Mouse (Mus musculus) lung, embryonic 15.5 days (tissue): ENCODE measurements around the gene Gstm3. TPM values are rescaled to one million over a fixed set of nuclear protein-coding genes. Genes with fewer than 3 reads are reported as not detected.

Source experiments
- ATAC-seq: fragments of 200-750 bp; cut with Nextera tagmentation; 2 replicates; pipeline ENCODE4 v1.8.0; 2017; ENCODE audit warnings: moderate number of reproducible peaks, borderline replicate concordance; ENCODE audit not compliant: low FRiP score, low TSS enrichment; ENCODE audit errors: extremely low read depth
- H3K27ac ChIP-seq: fragments of 300-500 bp; sonication (generic); 2 replicates; pipeline ENCODE4 v1.5.1; 2015; ENCODE audit warnings: moderate library complexity, mild to moderate bottlenecking, inconsistent platforms
- H3K27me3 ChIP-seq: fragments of 300-500 bp; sonication (generic); 2 replicates; pipeline ENCODE4 v1.6.1; 2015; ENCODE audit warnings: inconsistent platforms
- H3K36me3 ChIP-seq: fragments of 300-500 bp; sonication (generic); 2 replicates; pipeline ENCODE4 v1.6.1; 2015; ENCODE audit warnings: inconsistent platforms
- H3K4me1 ChIP-seq: fragments of 300-500 bp; sonication (generic); 2 replicates; pipeline ENCODE4 v1.6.1; 2015; ENCODE audit warnings: inconsistent platforms
- H3K4me2 ChIP-seq: fragments of 300-500 bp; sonication (generic); 2 replicates; pipeline ENCODE4 v1.6.1; 2015; ENCODE audit warnings: inconsistent platforms, mild to moderate bottlenecking, moderate library complexity
- H3K4me3 ChIP-seq: fragments of 300-500 bp; sonication (generic); 2 replicates; pipeline ENCODE4 v1.5.1; 2015; ENCODE audit warnings: mild to moderate bottlenecking, inconsistent platforms
- H3K9ac ChIP-seq: fragments of 300-500 bp; sonication (generic); 2 replicates; pipeline ENCODE4 v1.6.1; 2015; ENCODE audit warnings: inconsistent platforms
- H3K9me3 ChIP-seq: fragments of 300-500 bp; sonication (generic); 2 replicates; pipeline ENCODE4 v1.6.1; 2016; ENCODE audit warnings: inconsistent platforms
- WGBS: fragments of 180-500 bp; shearing (Covaris S2); methylation state at CpG from one replicate; pipeline ENCODE4 v1.1.7; 2015; 5-methylcytosine and 5-hydroxymethylcytosine counted together
- polyA plus RNA-seq: library from polyadenylated mRNA; unstranded; fragments of >200 nt; fragmentation: Nextera tagmentation; extraction: Ambion mirVana; gene quantifications from 2 replicates; pipeline ENCODE4 v1.2.1, GENCODE M21; 2015

The Gstm3 gene
- polyA plus RNA-seq, 1 experiment from 2014 or later: 0.22 TPM

DNA sequence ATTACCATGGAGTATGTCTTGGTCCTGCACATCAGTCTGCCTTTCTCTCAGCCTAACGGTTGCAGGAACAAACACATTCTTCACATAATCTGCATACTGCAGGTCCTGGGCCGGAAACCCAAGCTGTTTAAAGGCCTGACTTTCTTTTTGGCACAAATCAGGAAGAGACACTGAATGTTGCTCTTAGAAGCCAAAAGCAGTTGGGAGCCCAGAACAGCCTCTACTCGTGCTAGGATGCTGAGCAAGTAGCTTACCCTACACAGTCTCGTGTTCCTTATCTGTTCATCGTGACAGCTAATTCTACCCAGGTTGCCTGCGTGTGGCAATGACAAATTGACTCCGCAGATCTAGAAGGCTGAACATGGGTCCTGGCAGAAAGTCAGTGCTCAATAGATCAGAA lies 28.6 kb downstream of the Gstm3 start:
- Histone ChIP-seq H3K36me3 (no peaks in the 10 kb centered on the region), H3K4me1 (peaks cover 3% of the 10 kb centered on the region; the same call in 1 of the 2 replicates), H3K9ac (no peak overlapping the region), H3K4me2 (no peak overlapping the region), H3K27me3 (no peaks in the 10 kb centered on the region), H3K9me3 (no peaks in the 10 kb centered on the region), H3K27ac (no peak overlapping the region), H3K4me3 (no peak overlapping the region)
- WGBS: 52% methylated on average over 7 of the region's 7 CpGs
- ATAC-seq: no peak

DNA sequence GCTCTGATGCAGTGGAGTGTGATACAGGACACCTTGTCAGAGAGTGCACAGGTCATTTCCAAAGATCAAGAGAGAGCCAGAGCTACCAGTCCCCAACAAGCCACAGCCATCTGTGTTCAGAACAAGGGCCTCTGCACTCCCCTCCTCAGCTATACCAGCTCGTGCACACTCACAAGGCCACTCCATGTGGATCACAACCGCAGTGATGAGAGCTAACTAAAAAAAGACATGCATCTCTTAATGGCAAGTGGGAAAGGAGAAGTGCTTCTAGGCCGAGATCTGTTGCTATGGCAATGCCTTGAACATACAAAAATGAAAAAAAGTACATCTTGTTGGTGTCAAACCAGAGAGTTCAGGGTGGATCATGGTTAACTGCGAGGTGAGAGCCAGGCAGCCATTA lies 29.3 kb downstream of the Gstm3 start:
- no peak overlapping the region for H3K4me3 ChIP-seq
- no peak overlapping the region for H3K9ac ChIP-seq
- H3K27ac ChIP-seq: no peak overlapping the region
- no peaks in the 10 kb centered on the region for H3K27me3 ChIP-seq
- WGBS: 57% methylated on average over 4 of the region's 4 CpGs
- ATAC-seq: no peak
- H3K36me3 ChIP-seq: no peaks in the 10 kb centered on the region
- no peaks in the 10 kb centered on the region for H3K9me3 ChIP-seq
- H3K4me1 ChIP-seq: peaks cover 3% of the 10 kb centered on the region; the same call in 1 of the 2 replicates
- H3K4me2 ChIP-seq: no peak overlapping the region

DNA sequence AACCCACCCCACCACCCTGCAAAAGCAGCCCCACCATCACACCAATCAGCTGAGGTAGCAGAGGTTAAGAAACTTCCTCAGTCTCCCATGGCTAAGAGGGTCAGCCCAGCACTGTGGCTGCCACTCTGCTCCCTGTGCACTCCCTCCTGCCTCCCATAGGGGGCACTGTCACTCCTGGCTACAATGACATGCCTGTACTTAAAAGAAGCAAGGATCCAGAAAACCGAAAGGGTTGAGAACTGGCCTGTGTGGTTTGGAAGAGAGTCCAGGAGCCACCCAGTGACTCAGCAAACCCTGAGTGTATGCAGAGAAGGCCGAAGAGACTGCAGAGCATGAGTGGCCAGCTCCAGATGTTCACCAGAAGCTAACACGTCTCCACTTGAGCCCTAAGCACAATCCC lies 29.7 kb downstream of the Gstm3 start:
- Histone ChIP-seq H3K27me3 (no peaks in the 10 kb centered on the region), H3K27ac (no peak overlapping the region), H3K9me3 (no peaks in the 10 kb centered on the region), H3K4me1 (peaks cover 3% of the 10 kb centered on the region; the same call in 1 of the 2 replicates), H3K4me2 (no peak overlapping the region), H3K36me3 (no peaks in the 10 kb centered on the region), H3K4me3 (no peak overlapping the region), H3K9ac (no peak overlapping the region)
- peak; percentile 53 for ATAC-seq
- WGBS: 37% methylated on average over 3 of the region's 3 CpGs

DNA sequence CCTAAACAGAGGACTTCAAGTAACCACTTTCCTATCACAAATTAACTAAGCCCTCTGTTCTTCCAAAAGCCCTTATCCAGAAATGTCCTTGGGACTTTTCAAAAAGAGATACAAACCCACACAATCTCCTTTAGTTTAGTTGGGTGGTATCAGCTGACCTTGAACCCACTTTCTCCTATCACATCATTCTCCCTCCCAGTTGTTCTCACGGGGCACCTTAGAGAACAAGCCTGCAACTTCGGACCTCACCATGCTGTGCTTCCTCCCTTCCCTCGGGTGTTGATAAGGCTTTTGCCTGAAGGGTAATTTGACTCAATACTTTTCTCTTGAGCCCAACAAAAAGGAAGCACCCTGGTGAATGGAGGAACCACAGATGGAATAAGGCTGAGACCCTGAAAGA lies 33.2 kb downstream of the Gstm3 start:
- H3K9ac ChIP-seq: no peak overlapping the region
- H3K36me3 ChIP-seq: no peaks in the 10 kb centered on the region
- H3K4me2 ChIP-seq: no peak overlapping the region
- no peak for ATAC-seq
- no peaks in the 10 kb centered on the region for H3K9me3 ChIP-seq
- peaks cover 13% of the 10 kb centered on the region; the same call in 1 of the 2 replicates for H3K4me1 ChIP-seq
- H3K4me3 ChIP-seq: no peak overlapping the region
- WGBS: 48% methylated on average over 3 of the region's 3 CpGs
- no peaks in the 10 kb centered on the region for H3K27me3 ChIP-seq
- H3K27ac ChIP-seq: no peak overlapping the region

DNA sequence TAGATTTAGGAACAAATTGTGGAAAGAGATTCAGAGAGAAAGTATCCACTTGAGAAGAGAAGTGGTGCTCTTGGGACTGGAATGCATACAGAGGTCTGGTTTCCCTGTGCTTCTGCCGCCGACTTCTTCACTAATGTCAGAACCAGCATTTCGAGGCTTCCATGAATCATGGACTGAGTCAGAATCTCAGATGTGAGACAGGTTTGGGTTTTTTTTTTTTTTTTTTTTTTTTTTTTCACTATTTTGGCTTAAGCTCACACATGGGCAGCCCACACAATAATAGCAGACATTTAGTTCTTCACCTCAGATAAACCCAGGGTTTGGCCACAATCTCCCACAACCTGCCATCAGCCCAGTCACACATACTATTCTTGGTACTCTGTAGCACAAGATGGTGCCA lies 33.8 kb downstream of the Gstm3 start:
- H3K4me1 ChIP-seq: peaks cover 14% of the 10 kb centered on the region; the same call in 1 of the 2 replicates
- no peak overlapping the region for H3K4me2 ChIP-seq
- H3K4me3 ChIP-seq: no peak overlapping the region
- H3K27ac ChIP-seq: no peak overlapping the region
- WGBS: 46% methylated on average over 3 of the region's 3 CpGs
- no peaks in the 10 kb centered on the region for H3K36me3 ChIP-seq
- H3K9ac ChIP-seq: no peak overlapping the region
- no peak for ATAC-seq
- no peaks in the 10 kb centered on the region for H3K9me3 ChIP-seq
- H3K27me3 ChIP-seq: no peaks in the 10 kb centered on the region

DNA sequence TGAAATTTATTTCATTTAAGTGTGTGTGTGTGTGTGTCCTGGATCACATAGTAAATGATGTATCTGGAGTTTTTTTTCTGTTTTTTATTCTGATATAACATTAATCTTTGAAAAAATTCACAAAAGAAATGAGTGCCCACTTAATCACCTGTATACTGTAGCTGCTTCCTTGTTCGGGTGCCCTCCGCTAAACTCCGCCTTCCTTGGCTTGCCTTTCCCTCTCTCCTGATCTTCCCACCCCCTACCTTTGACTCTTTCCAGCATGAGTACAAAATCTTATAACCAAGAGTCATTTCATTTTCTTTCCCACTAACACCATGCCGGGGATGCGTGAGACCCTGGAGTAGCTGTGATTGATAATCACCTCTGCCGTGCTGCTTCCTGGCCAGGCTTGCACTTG lies 37.0 kb downstream of the Gstm3 start:
- no peaks in the 10 kb centered on the region for H3K9me3 ChIP-seq
- no peaks in the 10 kb centered on the region for H3K27me3 ChIP-seq
- H3K9ac ChIP-seq: no peak overlapping the region
- H3K36me3 ChIP-seq: no peaks in the 10 kb centered on the region
- ATAC-seq: no peak
- H3K4me2 ChIP-seq: no peak overlapping the region
- 52% methylated on average over 6 of the region's 6 CpGs for WGBS
- H3K27ac ChIP-seq: no peak overlapping the region
- H3K4me3 ChIP-seq: no peak overlapping the region
- H3K4me1 ChIP-seq: peaks cover 22% of the 10 kb centered on the region

DNA sequence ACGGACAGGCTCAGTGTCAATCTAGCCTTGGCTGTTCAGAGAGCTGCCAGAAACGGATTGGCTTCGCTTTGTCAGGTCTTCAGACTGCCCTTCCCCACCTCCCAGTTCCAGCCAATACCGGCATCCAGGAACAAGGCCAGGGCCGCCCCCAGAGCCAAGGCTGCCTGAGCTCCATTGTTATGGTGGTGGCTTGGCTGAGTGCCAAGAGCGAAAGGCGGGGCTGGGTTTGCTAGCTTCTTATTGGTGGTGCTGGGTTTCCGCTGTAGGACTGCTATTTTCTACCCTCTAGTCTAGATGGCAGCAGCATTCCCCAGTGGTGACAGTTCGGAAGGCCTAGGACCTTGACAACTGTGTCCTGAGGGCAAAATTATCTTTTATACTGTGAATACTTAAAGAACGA lies 37.4 kb downstream of the Gstm3 start, which contains the start of gene Gstm7:
Gene Gstm7, minus strand, starts transcription at position 148 of the 400 bp plus-strand sequence.
- no peak within 1 kb of the TSS for H3K9ac ChIP-seq
- WGBS: 5% methylated on average over 10 of the region's 10 CpGs
- H3K27ac ChIP-seq: peak within 1 kb of the TSS; percentile 56
- H3K4me3 ChIP-seq: peak within 1 kb of the TSS; percentile 31
- no peaks in the 10 kb centered on the region for H3K9me3 ChIP-seq
- H3K27me3 ChIP-seq: no peaks in the 10 kb centered on the region
- peak; percentile 96 for ATAC-seq
- no peaks in the 10 kb centered on the region for H3K36me3 ChIP-seq
- peak within 1 kb of the TSS; percentile 59 for H3K4me2 ChIP-seq
- H3K4me1 ChIP-seq: peaks cover 22% of the 10 kb centered on the region

DNA sequence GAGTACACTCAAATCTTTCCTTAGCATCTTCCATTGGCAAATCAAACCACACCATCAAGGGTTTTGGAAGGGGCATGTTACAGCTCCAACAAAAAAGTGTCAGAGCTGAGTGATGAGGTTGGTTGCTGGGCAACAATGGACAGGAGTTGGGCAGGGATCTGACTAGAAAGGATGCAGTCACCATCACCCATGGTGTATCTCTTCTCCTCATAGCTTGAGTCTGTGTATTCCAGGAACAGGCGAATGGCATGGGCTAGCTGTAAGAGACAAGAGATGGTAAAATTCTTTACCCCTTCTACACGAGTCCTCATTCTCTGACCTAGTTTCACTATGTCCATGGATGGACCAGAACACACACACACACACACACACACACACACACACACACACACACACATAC lies 37.9 kb downstream of the Gstm3 start:
- peak overlapping the region; percentile 59 for H3K4me2 ChIP-seq
- no peak overlapping the region for H3K9ac ChIP-seq
- WGBS: 64% methylated on average over 2 of the region's 2 CpGs
- no peaks in the 10 kb centered on the region for H3K9me3 ChIP-seq
- peak overlapping the region; percentile 31 for H3K4me3 ChIP-seq
- peak overlapping the region; percentile 56 for H3K27ac ChIP-seq
- H3K4me1 ChIP-seq: peaks cover 22% of the 10 kb centered on the region
- ATAC-seq: no peak
- no peaks in the 10 kb centered on the region for H3K27me3 ChIP-seq
- H3K36me3 ChIP-seq: no peaks in the 10 kb centered on the region

DNA sequence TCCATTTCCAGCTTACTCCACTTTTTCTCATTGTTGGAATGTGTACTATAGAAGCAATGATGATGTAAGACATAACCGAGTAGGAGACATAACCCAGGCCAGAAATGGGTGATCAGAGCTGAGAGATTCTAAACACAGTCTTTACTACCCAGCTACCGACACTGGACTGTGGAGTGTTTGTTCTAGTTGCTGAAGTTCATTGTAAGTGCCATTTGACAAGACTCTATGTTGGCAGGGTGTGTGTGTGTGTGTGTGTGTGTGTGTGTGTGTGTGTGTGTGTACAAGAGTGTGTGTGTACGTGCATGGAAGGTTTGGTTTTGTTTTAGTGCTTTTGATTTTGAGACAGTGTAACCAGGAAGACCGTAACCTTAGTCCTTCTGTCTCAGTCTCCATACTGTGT lies 39.4 kb downstream of the Gstm3 start:
- no peak for ATAC-seq
- 47% methylated on average over 4 of the region's 4 CpGs for WGBS
- H3K9me3 ChIP-seq: no peaks in the 10 kb centered on the region

DNA sequence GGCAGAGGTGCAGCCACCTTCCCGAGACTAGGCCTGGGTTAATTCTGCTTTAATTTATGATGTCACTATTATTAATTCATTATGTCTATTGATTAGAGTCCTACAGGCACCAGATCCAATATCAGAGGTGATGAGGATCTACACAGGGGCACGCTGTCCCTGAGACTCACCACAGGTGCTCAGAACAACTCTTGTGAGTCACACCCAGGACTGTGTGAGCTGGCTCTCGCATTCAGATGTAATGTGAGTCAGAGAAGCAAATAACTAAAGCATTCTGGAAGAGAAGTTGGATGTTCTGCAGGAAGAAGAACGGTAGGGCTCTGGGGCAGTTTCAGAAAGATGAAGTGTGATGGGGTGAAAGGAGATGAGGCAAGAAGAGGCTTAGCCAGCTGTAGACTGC lies 39.8 kb downstream of the Gstm3 start:
- WGBS: 59% methylated on average over 4 of the region's 4 CpGs
- Histone ChIP-seq H3K4me1 (peaks cover 22% of the 10 kb centered on the region), H3K9me3 (no peaks in the 10 kb centered on the region), H3K27ac (no peak overlapping the region), H3K4me2 (no peak overlapping the region), H3K9ac (no peak overlapping the region), H3K36me3 (no peaks in the 10 kb centered on the region), H3K4me3 (no peak overlapping the region), H3K27me3 (no peaks in the 10 kb centered on the region)
- no peak for ATAC-seq

More for the DNA sequence above, 39.4 kb downstream of the Gstm3 start:
- no peak overlapping the region for H3K27ac ChIP-seq
- no peak overlapping the region for H3K9ac ChIP-seq
- H3K4me1 ChIP-seq: peaks cover 22% of the 10 kb centered on the region
- no peak overlapping the region for H3K4me3 ChIP-seq
- no peaks in the 10 kb centered on the region for H3K36me3 ChIP-seq
- H3K27me3 ChIP-seq: no peaks in the 10 kb centered on the region
- no peak overlapping the region for H3K4me2 ChIP-seq

DNA sequence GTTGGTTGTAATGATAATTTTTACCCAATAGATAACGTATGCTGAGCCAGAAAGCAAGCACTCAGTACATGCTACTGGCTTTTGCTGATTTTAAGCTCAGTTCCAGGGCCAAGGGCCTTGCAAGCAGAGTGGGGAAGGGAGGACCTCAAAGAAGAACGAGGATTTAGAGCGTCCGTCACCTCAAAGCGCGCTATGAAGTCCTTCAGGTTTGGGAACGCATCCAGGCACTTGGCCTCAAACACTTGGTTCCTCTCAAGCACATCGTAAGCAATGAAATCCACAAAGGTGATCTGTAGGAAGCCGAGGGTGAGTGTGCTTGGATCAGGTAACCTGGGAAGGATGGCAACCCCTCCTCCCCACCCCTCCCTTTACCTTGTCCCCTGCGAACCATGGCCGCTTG lies 40.4 kb downstream of the Gstm3 start:
- H3K9ac ChIP-seq: no peak overlapping the region
- 60% methylated on average over 11 of the region's 11 CpGs for WGBS
- no peak overlapping the region for H3K4me2 ChIP-seq
- no peaks in the 10 kb centered on the region for H3K27me3 ChIP-seq
- no peak overlapping the region for H3K27ac ChIP-seq
- no peaks in the 10 kb centered on the region for H3K9me3 ChIP-seq
- H3K36me3 ChIP-seq: no peaks in the 10 kb centered on the region
- H3K4me3 ChIP-seq: no peak overlapping the region
- peaks cover 22% of the 10 kb centered on the region for H3K4me1 ChIP-seq
- ATAC-seq: no peak

DNA sequence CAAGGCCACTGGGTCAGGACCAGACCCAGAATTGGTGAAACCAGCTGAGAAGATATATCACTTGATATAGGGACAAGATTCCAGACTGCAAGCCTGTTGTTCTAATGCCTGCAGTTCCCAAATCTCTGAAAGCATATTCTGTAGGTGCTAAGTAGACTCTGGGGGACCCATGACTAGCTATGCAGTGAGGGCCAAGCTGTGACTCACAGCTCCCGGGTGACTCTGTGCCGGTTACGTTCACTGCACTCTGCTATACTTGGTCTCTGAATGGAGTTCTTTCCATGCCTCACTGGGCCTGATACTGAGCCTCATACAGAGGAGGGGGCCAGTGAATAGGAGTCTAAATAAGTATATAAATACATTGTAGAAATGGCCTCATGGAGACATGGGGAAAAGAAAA lies 41.2 kb downstream of the Gstm3 start:
- 90% methylated on average over 3 of the region's 3 CpGs for WGBS
- peaks cover 22% of the 10 kb centered on the region for H3K4me1 ChIP-seq

DNA sequence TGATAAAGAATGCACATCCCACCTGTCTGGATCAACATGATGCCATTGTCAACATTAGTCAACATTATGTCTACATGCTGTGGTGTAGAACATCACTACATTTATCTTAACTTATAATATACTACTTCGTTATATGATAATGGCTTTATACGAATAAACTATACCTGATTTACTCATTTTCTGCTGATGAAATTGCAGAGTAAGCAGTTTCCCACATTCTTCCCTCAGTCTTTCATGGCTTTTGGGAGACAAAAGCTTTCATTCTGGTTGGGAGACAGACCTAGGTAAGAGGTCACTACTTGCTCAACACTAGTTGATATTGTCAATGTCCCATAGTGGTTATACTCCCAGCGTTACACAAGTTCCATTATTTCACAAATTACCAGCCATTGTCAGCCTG lies 43.7 kb downstream of the Gstm3 start:
- Histone ChIP-seq H3K4me3 (no peak overlapping the region), H3K4me2 (no peak overlapping the region), H3K36me3 (no peaks in the 10 kb centered on the region), H3K9me3 (no peaks in the 10 kb centered on the region), H3K9ac (no peak overlapping the region), H3K4me1 (peaks cover 8% of the 10 kb centered on the region), H3K27ac (no peak overlapping the region), H3K27me3 (no peaks in the 10 kb centered on the region)
- WGBS: 89% methylated on average over 3 of the region's 3 CpGs
- ATAC-seq: no peak

More for the DNA sequence above, 41.2 kb downstream of the Gstm3 start:
- no peaks in the 10 kb centered on the region for H3K36me3 ChIP-seq
- no peak overlapping the region for H3K4me3 ChIP-seq
- H3K4me2 ChIP-seq: no peak overlapping the region
- no peak overlapping the region for H3K27ac ChIP-seq
- no peaks in the 10 kb centered on the region for H3K27me3 ChIP-seq
- ATAC-seq: no peak
- H3K9ac ChIP-seq: no peak overlapping the region
- H3K9me3 ChIP-seq: no peaks in the 10 kb centered on the region
